Mouse (Mus musculus) induced T-regulatory cell, adult 2 months (primary cell): ENCODE measurements around the gene Tcf7l1.
A peak's percentile ranks its signal among the peaks of the same experiment; 100 is the strongest.

Source experiments
- DNase-seq: peaks from one replicate; pipeline ENCODE4 v3.0.0-alpha.2; 2012; ENCODE audit warnings: low read depth

Gene Tcf7l1

GRCm38 (mm10) chr6:72783780-72784179 lies 5.3 kb downstream of the Tcf7l1 start:
- DNase-seq, result no peak

DNA sequence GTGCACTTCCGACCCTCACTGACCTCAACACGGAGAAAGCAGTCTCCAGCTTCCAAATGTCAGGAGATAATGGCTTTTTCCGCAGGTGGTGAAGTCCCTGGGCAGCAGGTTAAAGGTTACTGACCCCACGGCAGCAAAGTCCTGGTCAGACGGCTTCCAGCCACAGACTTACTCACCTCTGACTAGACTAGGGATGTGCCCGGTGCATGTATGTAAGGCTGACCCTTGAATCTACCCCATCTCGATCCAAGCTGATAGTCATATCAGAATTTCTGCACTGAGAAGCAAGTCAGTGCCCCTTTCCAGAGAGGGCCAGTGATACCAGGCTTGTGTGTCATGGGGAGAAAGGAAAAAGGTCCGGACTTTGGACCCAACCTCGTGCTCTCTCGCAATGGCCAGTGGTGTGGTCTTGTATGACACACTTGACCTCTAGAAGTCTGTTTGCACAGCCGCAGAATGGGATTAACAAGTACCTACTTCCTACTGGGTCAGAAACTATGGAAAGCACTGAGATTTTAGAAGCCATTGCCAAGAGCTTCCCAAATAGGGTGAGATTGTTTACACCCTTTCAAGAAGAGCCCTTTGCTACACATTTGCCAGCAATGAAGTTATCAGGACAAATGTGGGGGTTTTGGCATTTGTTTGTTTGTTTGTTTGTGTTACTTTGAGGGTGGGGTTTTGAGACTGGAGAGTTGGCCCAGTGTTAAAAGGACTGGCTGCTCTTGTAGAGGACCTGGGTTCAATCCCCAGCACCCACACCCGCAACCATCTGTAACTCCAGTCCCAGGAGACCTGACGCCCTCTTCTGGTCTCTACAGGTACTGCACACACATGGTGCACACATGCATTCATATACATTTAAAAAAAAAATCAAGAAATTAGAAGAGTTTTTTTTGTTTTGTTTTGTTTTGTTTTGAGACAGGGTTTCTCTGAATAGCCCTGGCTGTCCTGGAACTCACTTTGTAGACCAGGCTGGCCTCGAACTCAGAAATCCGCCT lies 10.0 kb downstream of the Tcf7l1 start:
- DNase-seq, result no peak

- DNase-seq, result no peak
Observed at GRCm38 (mm10) chr6:72777212-72777611, 11.8 kb downstream of the Tcf7l1 start.

DNA sequence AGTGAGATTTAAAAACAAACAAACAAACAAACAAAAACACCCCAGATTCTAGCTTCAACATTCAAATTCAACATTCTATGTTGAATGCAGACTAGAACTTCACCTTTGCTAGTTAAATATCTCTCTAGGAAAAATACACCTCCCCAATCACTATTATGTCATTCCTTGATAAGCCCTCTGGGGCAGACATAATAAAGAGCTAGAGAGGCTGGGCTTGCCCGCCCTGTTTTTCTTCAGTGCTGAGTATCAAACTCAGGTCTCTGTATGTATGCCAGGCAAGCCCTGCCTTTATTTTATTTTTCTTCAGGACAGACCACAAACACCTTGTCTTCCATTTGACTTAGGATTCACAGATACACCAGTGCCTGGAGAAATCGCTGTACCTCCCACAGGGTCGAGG lies 14.8 kb downstream of the Tcf7l1 start:
- no peak for DNase-seq

DNA sequence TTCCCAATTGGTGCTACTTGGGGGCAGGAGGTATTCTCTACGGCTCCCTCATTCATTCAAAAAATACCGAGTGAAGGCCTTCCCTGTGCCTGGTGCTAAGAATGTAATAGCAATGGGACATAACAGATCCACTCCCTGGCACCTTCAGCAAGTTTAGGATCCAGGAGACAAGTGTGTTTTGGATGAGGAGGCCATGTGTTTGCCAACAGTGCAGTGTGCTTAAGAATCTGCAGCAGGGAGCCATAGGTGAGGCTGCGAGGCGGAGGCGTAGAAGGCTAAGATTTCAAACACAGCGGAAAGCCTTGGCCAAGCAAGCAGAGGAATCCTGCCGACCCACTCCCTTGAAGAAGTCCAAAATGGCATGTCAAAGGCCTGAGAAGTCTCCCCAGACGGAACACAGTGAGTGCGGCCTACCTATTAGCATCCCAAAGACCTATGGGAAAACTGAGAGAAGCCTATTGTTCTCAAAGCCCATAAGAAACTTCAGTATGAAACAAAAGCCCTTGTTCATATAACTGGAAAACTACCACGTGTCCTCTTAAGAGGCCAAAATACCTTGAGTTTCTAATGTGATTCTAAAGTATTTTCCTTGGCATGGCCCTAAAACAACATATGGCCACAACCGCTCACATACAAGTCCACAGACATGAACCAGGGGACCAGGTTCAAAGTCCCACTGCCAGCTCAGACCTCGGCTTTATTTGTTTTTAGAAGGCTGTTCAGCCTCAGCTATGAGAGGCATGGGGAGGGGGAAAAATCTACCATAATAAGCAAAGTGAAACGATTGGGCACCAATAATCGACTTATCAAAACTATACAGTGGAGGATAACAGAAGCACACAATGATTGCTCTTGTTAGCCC lies 18.9 kb downstream of the Tcf7l1 start:
- no peak for DNase-seq

GRCm38 (mm10) chr6:72769343-72769742 lies 19.7 kb downstream of the Tcf7l1 start:
- no peak for DNase-seq

DNA sequence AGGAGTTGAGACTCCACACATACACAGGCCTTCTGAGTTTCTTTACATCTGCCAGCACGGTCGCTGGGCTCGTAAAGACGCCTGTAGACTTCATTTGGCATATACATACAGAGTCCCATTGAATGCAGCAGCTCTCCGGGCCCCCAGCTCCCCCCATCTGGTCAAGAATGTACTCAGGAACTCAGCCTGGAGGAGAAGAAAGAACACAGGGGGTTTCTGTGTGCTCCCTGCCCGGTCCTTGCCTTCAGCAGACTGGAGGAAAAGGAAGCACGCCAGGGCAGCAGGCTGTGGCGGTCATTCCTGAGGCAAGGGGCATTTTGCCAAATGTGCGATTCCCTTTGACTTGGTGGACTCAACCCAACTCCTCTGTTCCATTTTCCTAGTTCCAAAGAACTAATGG lies 20.2 kb downstream of the Tcf7l1 start:
- no peak for DNase-seq

- no peak for DNase-seq
Observed at GRCm38 (mm10) chr6:72768097-72768496, 21.0 kb downstream of the Tcf7l1 start.

- no peak for DNase-seq
Observed at GRCm38 (mm10) chr6:72763616-72764015, 25.4 kb downstream of the Tcf7l1 start.

GRCm38 (mm10) chr6:72761645-72762044 lies 27.4 kb downstream of the Tcf7l1 start:
- DNase-seq, result no peak

GRCm38 (mm10) chr6:72758239-72759017 lies 30.6 kb downstream of the Tcf7l1 start:
- no peak for DNase-seq

GRCm38 (mm10) chr6:72755267-72755889 lies 33.7 kb downstream of the Tcf7l1 start:
- no peak for DNase-seq

DNA sequence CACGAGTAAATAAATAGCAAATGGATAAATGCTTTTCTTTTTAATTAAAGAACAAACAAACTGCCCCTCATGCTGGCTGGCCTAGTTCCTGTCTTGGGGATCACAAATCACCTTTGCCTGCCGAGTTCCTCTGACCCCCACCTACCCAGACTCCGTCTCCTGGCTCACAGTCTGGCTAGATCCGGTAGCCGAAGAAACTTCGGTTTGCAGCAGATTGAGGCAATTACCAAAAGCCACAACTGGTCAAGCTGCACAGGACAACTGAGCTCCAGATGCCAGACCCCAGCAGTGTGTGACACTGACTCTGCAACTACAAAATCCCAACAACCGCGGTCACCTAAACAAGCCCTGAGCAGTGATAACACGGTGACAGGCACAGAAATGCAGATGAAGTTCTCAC lies 34.8 kb downstream of the Tcf7l1 start:
- DNase-seq, result no peak

GRCm38 (mm10) chr6:72753782-72754181 lies 35.3 kb downstream of the Tcf7l1 start:
- no peak for DNase-seq

- DNase-seq, result no peak
Observed at GRCm38 (mm10) chr6:72752824-72753223, 36.2 kb downstream of the Tcf7l1 start.

GRCm38 (mm10) chr6:72751210-72751609 lies 37.8 kb downstream of the Tcf7l1 start:
- peak; percentile 34 for DNase-seq

DNA sequence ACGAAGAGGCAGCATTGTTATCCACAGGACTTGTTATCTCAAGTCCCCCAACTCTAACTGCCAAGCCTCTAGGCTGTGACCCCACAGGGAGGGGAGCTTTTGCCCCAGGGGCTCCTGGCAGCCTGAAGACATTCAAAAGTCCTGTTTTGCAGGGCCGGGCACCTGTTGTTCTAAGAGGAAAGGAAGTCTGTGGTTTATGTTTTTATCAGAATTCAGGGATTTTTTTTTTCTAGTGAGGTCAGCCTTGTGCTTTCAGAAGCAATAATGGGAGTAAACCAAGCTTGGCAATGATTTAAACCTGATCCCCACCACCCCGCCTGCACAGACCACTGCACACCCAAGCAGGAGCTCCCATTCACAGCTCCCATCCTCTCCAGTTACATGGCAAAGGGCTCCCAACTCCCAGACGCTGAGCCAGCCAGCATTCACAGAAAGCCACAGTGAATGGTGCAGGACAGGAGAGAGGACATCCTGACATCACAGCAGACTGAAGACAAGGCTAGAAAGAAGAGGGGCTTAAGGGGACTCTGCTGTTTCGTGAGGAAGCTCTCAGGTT lies 40.1 kb downstream of the Tcf7l1 start:
- DNase-seq, result no peak

DNA sequence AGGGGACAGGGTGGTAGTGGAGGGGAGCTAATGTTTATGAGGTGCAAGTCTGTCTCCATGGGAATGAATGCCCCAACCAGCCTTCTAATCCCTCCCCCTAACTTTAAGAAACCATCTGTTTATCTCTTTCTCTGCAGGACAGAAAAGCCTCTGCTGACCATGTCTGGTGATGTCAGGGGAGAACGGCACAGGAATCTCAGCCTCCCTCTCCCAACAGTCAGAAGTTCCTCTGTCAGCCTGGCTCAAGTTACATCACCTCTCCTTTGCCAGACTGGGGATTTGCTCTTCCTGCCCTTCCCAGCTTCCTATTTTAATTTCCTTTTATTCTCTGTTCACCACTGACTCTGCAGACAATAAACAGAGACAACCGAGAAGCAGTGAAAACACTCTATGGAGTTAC lies 40.6 kb downstream of the Tcf7l1 start:
- no peak for DNase-seq

GRCm38 (mm10) chr6:72747814-72748213 lies 41.2 kb downstream of the Tcf7l1 start:
- no peak for DNase-seq

- no peak for DNase-seq
Observed at GRCm38 (mm10) chr6:72747156-72747555, 41.9 kb downstream of the Tcf7l1 start.

GRCm38 (mm10) chr6:72745781-72746180 lies 43.3 kb downstream of the Tcf7l1 start:
- DNase-seq, result peak; percentile 39
